Comparison of ENCODE assay signal across 13 mouse cellular contexts in the genomic region with DNA sequence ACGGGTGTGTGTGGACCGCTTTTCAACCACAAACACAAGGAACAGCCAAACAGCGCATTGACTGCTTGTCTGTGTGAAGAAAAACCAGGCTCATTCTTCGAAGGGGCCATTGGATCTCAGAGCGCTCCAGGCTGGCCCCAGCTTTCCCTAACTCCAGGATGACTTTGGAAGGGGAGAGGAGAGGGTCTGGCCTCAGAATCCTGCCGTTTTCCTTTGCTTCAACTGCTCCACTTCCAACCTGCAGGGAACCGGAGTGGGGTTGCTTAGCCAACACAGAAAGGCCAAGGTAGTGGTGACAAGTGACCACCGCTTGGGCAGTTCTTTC. TPM values are rescaled to one million over a fixed set of nuclear protein-coding genes. Genes with fewer than 3 reads are reported as not detected.
A peak's percentile ranks its signal among the peaks of the same experiment; 100 is the strongest.
DNase-seq lines count a peak whose midpoint lies in the region; ATAC-seq and TF ChIP-seq lines count a peak whose summit lies in the region.
"Had no signal": no experiment of that assay in that cellular context is flagged by ENCODE, and none has a peak within 500 bp of the region (broad histone marks: within the 10 kb centered on the region; RNA-seq: fewer than 3 reads in every experiment).

No protein-coding gene starts in this region.

- no peak overlapping the region for H3K9ac ChIP-seq in hindbrain, embryonic 11.5 days (ENCODE audit: low read depth, low read length)
- H3K9ac ChIP-seq in hindbrain, embryonic 14.5 days, result no peak overlapping the region
- H3K9ac ChIP-seq in midbrain, embryonic 11.5 days (ENCODE audit: low read length), result no peak overlapping the region
- no peak overlapping the region for H3K9ac ChIP-seq in midbrain, embryonic 15.5 days
- no peak overlapping the region for H3K9ac ChIP-seq in embryonic facial prominence, embryonic 15.5 days
- H3K9ac ChIP-seq in stomach, postnatal 0 days (ENCODE audit: low read length), result no peak overlapping the region
- H3K9ac ChIP-seq: forebrain, postnatal 0 days had no signal

- no peak for TF ChIP-seq EP300 in stomach, postnatal 0 days (optimal IDR thresholded peaks at IDR 0.05)

- no peak for ATAC-seq in hindbrain, embryonic 11.5 days (ENCODE audit: low FRiP score)
- no peak for ATAC-seq in hindbrain, embryonic 14.5 days (ENCODE audit: low FRiP score)
- no peak for ATAC-seq in midbrain, embryonic 11.5 days (ENCODE audit: low FRiP score)
- no peak for ATAC-seq in midbrain, embryonic 15.5 days (replicated peaks)
- ATAC-seq in embryonic facial prominence, embryonic 15.5 days (ENCODE audit: insufficient number of reproducible peaks, low FRiP score, low TSS enrichment, low read depth), result no peak
- ATAC-seq in stomach, postnatal 0 days (ENCODE audit: low FRiP score, low TSS enrichment), result no peak
- ATAC-seq: forebrain, postnatal 0 days had no signal

- WGBS in hindbrain, embryonic 11.5 days, result 3% methylated on average over 8 of the region's 8 CpGs
- 2% methylated on average over 8 of the region's 8 CpGs for WGBS in hindbrain, embryonic 14.5 days
- WGBS in midbrain, embryonic 11.5 days, result 3% methylated on average over 8 of the region's 8 CpGs
- WGBS in midbrain, embryonic 15.5 days, result 2% methylated on average over 8 of the region's 8 CpGs
- 7% methylated on average over 8 of the region's 8 CpGs for WGBS in embryonic facial prominence, embryonic 15.5 days
- 20% methylated on average over 8 of the region's 8 CpGs for WGBS in stomach, postnatal 0 days

- no peak overlapping the region for H3K27ac ChIP-seq in hindbrain, embryonic 11.5 days (ENCODE audit: low read depth, low read length)
- no peak overlapping the region for H3K27ac ChIP-seq in hindbrain, embryonic 14.5 days
- no peak overlapping the region for H3K27ac ChIP-seq in midbrain, embryonic 11.5 days (ENCODE audit: low read depth, low read length)
- no peak overlapping the region for H3K27ac ChIP-seq in midbrain, embryonic 15.5 days
- H3K27ac ChIP-seq in embryonic facial prominence, embryonic 15.5 days (replicated peaks), result no peak overlapping the region
- no peak overlapping the region for H3K27ac ChIP-seq in stomach, postnatal 0 days (replicated peaks)

- no peaks in the 10 kb centered on the region for H3K9me3 ChIP-seq in hindbrain, embryonic 11.5 days (ENCODE audit: control insufficient read depth, low read length)
- no peaks in the 10 kb centered on the region for H3K9me3 ChIP-seq in hindbrain, embryonic 14.5 days (ENCODE audit: control insufficient read depth, low read length)
- no peaks in the 10 kb centered on the region for H3K9me3 ChIP-seq in midbrain, embryonic 11.5 days (ENCODE audit: control insufficient read depth, low read length)
- no peaks in the 10 kb centered on the region for H3K9me3 ChIP-seq in midbrain, embryonic 15.5 days
- H3K9me3 ChIP-seq in embryonic facial prominence, embryonic 15.5 days (replicated peaks), result no peaks in the 10 kb centered on the region
- no peaks in the 10 kb centered on the region for H3K9me3 ChIP-seq in stomach, postnatal 0 days (ENCODE audit: control insufficient read depth, low read length)
- H3K9me3 ChIP-seq: G1E had no signal

- no peaks in the 10 kb centered on the region for H3K4me1 ChIP-seq in hindbrain, embryonic 11.5 days (replicated peaks; ENCODE audit: control insufficient read depth, insufficient read depth, low read length)
- H3K4me1 ChIP-seq in hindbrain, embryonic 14.5 days (replicated peaks; ENCODE audit: control insufficient read depth, insufficient read depth, low read length), result no peaks in the 10 kb centered on the region
- H3K4me1 ChIP-seq in midbrain, embryonic 11.5 days (ENCODE audit: control insufficient read depth, insufficient read depth, low read length), result peaks cover 9% of the 10 kb centered on the region
- H3K4me1 ChIP-seq in midbrain, embryonic 15.5 days, result peaks cover 15% of the 10 kb centered on the region
- peaks cover 17% of the 10 kb centered on the region for H3K4me1 ChIP-seq in embryonic facial prominence, embryonic 15.5 days
- H3K4me1 ChIP-seq in stomach, postnatal 0 days (replicated peaks; ENCODE audit: control insufficient read depth, insufficient read depth), result no peaks in the 10 kb centered on the region

- DNase-seq in hindbrain, embryonic 11.5 days (ENCODE audit: low spot score), result peak; percentile 48
- no peak for DNase-seq in hindbrain, embryonic 14.5 days (ENCODE audit: low spot score)
- DNase-seq in midbrain, embryonic 11.5 days (ENCODE audit: low spot score, missing footprints), result peak; percentile 94
- DNase-seq in stomach, postnatal 0 days (ENCODE audit: low spot score), result no peak
- no peak for DNase-seq in ovary, postnatal 10 days (ENCODE audit: low spot score)
- DNase-seq: forebrain, postnatal 0 days; right cerebral cortex, postnatal 14 days had no signal

- no peak overlapping the region for H3K4me3 ChIP-seq in hindbrain, embryonic 11.5 days (ENCODE audit: low read depth, low read length)
- no peak overlapping the region for H3K4me3 ChIP-seq in hindbrain, embryonic 14.5 days (replicated peaks; ENCODE audit: low read length)
- H3K4me3 ChIP-seq in midbrain, embryonic 11.5 days (ENCODE audit: low read depth, low read length), result no peak overlapping the region
- no peak overlapping the region for H3K4me3 ChIP-seq in midbrain, embryonic 15.5 days
- H3K4me3 ChIP-seq in embryonic facial prominence, embryonic 15.5 days (replicated peaks), result no peak overlapping the region
- peak overlapping the region; percentile 33 for H3K4me3 ChIP-seq in stomach, postnatal 0 days (ENCODE audit: low read depth, low read length)

- TF ChIP-seq CTCF in stomach, postnatal 0 days (IDR thresholded peaks at IDR 0.05; ENCODE audit: low read depth), result no peak

- peaks cover 88% of the 10 kb centered on the region for H3K27me3 ChIP-seq in hindbrain, embryonic 11.5 days (ENCODE audit: control insufficient read depth, insufficient read depth, low read length)
- H3K27me3 ChIP-seq in hindbrain, embryonic 14.5 days (ENCODE audit: control insufficient read depth, insufficient read depth, low read length), result peaks cover 95% of the 10 kb centered on the region
- peaks cover 83% of the 10 kb centered on the region for H3K27me3 ChIP-seq in midbrain, embryonic 11.5 days (ENCODE audit: control insufficient read depth, insufficient read depth, low read length)
- H3K27me3 ChIP-seq in midbrain, embryonic 15.5 days (replicated peaks), result peaks cover 83% of the 10 kb centered on the region
- H3K27me3 ChIP-seq in embryonic facial prominence, embryonic 15.5 days, result peaks cover 84% of the 10 kb centered on the region
- H3K27me3 ChIP-seq in stomach, postnatal 0 days (ENCODE audit: control insufficient read depth, insufficient read depth, low read length), result peaks cover 39% of the 10 kb centered on the region

- H3K36me3 ChIP-seq in hindbrain, embryonic 11.5 days (ENCODE audit: control insufficient read depth, insufficient read depth, low read length), result no peaks in the 10 kb centered on the region
- no peaks in the 10 kb centered on the region for H3K36me3 ChIP-seq in hindbrain, embryonic 14.5 days (replicated peaks; ENCODE audit: control insufficient read depth, insufficient read depth)
- H3K36me3 ChIP-seq in midbrain, embryonic 11.5 days (ENCODE audit: control insufficient read depth, insufficient read depth, low read length), result no peaks in the 10 kb centered on the region
- H3K36me3 ChIP-seq in midbrain, embryonic 15.5 days (replicated peaks), result no peaks in the 10 kb centered on the region
- no peaks in the 10 kb centered on the region for H3K36me3 ChIP-seq in embryonic facial prominence, embryonic 15.5 days
- no peaks in the 10 kb centered on the region for H3K36me3 ChIP-seq in stomach, postnatal 0 days (ENCODE audit: control insufficient read depth, insufficient read depth, low read length)
- H3K36me3 ChIP-seq: G1E had no signal

- no peak overlapping the region for H3K4me2 ChIP-seq in hindbrain, embryonic 11.5 days (replicated peaks; ENCODE audit: low read depth, low read length)
- no peak overlapping the region for H3K4me2 ChIP-seq in hindbrain, embryonic 14.5 days (replicated peaks)
- H3K4me2 ChIP-seq in midbrain, embryonic 11.5 days, result no peak overlapping the region
- no peak overlapping the region for H3K4me2 ChIP-seq in midbrain, embryonic 15.5 days
- peak overlapping the region; percentile 44; the same call in 1 of the 2 replicates for H3K4me2 ChIP-seq in embryonic facial prominence, embryonic 15.5 days (replicated peaks)
- H3K4me2 ChIP-seq in stomach, postnatal 0 days (replicated peaks; ENCODE audit: low read depth), result no peak overlapping the region; the same call in 1 of the 2 replicates

RNA-seq across cellular contexts. Expression of a gene that starts 6.3 kb away (rescaled TPM):
- not detected in 2 replicates for polyA plus RNA-seq in hindbrain, embryonic 11.5 days (2014; fragmentation: Nextera tagmentation; extraction: Ambion mirVana)
- polyA plus RNA-seq in hindbrain, embryonic 14.5 days (2014; fragmentation: Nextera tagmentation; extraction: Ambion mirVana), result not detected in 2 replicates
- polyA plus RNA-seq in midbrain, embryonic 11.5 days (2014; fragmentation: Nextera tagmentation; extraction: Ambion mirVana), result not detected in 2 replicates
- polyA plus RNA-seq in midbrain, embryonic 15.5 days (2015; fragmentation: Nextera tagmentation; extraction: Ambion mirVana), result 0.10 and 0.92 TPM in 2 replicates
- 8.8 and 11.4 TPM in 2 replicates for polyA plus RNA-seq in embryonic facial prominence, embryonic 15.5 days (2015; fragmentation: Nextera tagmentation; extraction: Ambion mirVana)
- polyA plus RNA-seq in stomach, postnatal 0 days (2015; fragmentation: Nextera tagmentation; extraction: Ambion mirVana), result 0.17 and 0.91 TPM in 2 replicates
- polyA plus RNA-seq: forebrain, postnatal 0 days; G1E; gonadal fat pad, adult 2 months; neural tube, embryonic 11.5 days; thymus, postnatal 0 days had no signal

Comparison
In these comparisons a context has a peak if more than half of its experiments do, and no peak if none do; other contexts are left out.
1. DNase-seq: peak in hindbrain, embryonic 11.5 days (single experiment) and midbrain, embryonic 11.5 days (single experiment); none in hindbrain, embryonic 14.5 days (single experiment), stomach, postnatal 0 days (single experiment) and ovary, postnatal 10 days (single experiment).